Mouse (Mus musculus) gastrocnemius, adult 18-20 months (tissue): ENCODE results near the gene Cmip. TPM values are rescaled to one million over a fixed set of nuclear protein-coding genes. Genes with fewer than 3 reads are reported as not detected.
"Not testable (repeated sequence)": the region's sequence is repeated elsewhere in the genome, so short reads cannot be mapped to it uniquely, and the experiment has no call there.

ENCODE experiments used
- DNase-seq: peaks from one replicate; pipeline ENCODE4 v3.0.0; 2021; ENCODE audit warnings: low spot score
- total RNA-seq, 2 experiments: library from RNA; stranded (reverse); gene quantifications; 2 replicates each; pipeline ENCODE4 v1.2.3; 2021

Gene Cmip
- total RNA-seq, 2 experiments from 2014 or later, result 6.8 to 8.5 TPM

DNA sequence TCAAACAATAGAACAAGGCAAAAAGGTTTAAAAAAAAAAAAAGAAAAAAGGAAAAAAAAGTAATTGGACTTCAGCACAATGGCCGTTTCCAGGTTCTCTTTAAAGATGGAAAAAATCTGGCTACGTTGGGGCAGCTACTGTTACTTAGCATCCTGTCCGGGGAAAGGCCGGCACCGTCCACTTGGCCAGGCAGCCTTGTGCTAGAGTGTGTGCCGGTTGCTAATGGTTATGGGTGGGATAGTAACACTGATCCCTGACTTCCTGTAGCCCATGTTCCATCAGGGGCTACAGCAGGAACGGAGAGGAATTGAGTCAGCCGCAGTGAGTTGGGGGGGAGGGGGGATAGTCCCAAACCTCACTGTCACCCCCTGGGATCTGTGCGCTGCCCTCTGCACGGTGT, 155.4 kb downstream of the Cmip start:
- DNase-seq, result no peak

DNA sequence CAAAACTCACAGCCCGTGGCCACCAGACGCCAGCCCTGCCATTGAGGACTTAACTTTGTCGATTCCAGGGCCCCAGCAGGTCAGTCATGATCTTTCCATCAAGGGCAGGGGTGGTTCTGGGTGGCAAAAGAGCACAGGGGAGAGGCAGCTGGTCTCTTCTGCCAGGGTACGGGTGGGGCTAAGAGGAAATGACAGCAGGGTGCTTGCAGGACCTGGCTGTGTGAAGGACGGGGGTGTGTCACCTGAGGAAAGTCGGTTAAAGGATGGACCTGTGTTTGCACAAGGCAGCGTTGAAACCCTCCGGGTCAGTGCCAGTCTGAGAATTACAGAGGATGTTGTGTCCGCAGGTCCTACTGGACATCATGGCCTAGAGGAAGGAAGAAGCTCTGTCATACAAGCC, 161.0 kb downstream of the Cmip start:
- no peak for DNase-seq

DNA sequence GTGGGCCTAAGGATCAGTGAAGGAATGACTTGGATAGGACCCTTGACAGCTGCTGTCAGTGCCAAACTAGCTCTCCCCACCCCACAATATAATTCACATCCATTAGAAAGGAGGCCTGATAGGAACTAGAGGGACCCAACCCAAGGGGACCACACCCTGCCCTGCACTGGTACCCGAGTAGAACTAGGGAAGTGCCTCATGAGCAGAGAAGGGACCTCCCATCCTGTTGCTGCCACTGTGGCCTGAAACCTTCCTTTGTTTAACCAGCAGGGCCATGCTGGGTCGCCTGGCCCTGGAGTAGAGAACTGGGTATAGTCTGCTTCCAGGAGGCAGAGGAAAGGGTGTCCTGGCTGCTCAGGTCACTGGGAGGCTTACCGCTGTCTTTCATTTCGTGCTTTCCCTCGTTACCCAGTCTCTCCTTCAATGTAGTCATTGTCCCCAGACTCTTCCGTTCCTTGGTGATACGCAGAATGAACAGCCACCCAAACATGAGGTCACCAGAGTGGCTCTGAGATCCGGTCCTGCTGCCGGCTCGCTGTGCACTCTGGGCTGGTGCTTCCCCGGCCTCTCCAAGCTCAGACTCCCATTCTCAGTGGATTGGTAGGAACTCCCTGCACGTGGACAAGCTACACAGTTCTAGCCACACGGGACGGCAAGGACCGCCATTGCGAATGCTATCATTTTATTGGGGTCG, 164.1 kb downstream of the Cmip start:
- no peak for DNase-seq

DNA sequence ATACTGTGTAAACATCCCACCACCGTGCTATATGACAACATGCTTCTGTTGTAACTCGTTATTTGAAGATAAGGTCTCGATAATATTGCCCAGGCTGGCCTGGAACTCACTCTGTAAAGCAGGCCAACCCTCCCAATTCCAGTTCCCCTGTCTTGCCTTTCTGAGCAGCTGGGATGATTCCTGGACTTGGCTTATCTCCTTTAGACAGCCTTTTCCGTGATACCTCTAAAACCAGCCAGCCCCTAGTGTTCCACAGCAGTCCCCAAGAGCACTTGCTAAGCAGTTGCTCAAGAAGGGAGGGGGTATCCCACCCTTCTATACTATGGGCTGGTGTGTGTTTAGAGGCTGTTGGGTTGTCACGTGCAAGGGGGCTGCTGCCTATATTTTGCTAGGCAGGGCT, 165.0 kb downstream of the Cmip start:
- DNase-seq, result no peak

DNA sequence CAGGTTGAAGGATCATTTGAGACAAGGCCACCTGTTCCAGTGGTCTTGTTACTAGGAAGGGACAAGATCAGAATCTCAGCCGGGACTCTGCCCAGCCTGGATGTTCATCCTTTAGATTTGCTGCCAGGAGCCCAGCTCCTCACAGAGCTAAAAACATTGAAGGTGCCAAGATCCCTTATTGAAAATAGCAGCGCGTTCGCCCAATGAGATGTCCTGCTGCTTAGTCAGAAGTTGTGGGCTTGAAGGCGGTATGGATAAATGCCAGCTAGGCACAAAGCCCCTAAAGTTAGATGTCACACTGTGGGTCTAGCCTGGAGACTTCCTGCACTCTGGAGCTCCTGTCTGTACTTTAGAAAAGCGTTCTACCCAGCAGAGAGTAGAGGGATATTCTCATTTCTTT, 165.5 kb downstream of the Cmip start:
- DNase-seq, result no peak

DNA sequence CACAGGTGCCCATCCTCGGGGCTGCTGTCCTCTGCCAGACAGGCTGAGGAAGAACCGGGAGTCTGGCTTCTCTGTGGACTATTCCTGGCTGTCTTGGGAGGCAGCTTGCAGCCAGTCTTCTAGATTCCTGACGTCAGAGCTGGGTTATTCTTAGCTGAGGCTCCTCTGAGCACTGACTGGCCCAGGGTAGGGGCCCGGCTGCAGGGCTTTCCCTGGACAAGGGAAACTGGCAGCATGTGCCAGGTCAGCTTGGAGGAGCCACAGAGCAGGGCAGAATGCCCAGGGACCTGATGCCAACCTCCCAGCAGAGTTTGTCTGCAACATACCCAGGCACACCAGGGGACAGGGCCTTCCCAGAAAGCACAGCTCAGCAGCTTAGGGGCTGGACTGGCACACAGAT, 166.2 kb downstream of the Cmip start:
- peak; percentile 92 for DNase-seq

DNA sequence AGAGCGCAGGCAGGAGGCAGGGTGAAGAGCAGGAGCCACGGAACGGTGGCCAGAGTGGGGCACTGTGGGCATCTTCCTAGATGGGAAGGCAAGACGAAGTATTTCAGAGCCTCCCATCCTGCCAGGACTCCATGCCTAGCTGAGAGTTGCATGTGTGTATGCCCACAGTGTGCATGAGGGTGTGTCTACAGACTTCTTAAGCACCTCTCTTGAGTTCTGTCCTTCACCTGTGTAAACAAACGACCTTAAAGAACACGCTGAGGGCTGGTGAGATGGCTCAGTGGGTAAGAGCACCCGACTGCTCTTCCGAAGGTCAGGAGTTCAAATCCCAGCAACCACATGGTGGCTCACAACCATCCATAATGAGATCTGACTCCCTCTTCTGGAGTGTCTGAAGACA, 171.0 kb downstream of the Cmip start:
- DNase-seq, result not testable (repeated sequence)

DNA sequence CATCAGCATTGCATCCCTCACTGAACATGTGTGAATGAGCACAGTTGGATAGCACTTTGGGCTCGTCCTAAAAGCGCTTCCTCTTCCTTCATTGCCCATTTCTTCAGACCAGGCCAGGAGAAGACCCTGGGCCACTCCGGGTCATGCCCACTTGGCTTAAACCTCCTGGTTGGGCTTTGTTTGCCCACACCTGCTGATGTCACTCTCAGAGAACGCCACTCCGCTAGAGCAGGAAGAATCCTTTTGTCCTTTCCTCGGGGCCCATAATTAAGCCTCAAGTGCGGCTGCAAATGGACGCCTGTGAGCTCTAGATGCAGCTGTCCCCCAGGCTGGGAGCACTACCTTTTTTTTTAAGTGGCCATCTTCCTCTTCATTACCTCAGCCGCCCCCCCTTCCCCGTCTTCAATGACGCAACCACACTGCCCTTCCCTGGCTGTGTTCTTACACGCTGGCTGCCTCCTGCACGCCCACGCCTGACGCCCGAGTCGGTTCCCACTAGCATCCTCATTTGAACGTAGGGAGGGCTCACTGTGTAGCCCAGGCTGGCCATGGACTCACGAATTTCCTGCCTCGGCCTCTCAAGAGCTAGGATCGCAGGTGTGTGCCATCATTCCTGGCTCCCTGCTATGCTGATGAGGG, 171.8 kb downstream of the Cmip start:
- no peak for DNase-seq

DNA sequence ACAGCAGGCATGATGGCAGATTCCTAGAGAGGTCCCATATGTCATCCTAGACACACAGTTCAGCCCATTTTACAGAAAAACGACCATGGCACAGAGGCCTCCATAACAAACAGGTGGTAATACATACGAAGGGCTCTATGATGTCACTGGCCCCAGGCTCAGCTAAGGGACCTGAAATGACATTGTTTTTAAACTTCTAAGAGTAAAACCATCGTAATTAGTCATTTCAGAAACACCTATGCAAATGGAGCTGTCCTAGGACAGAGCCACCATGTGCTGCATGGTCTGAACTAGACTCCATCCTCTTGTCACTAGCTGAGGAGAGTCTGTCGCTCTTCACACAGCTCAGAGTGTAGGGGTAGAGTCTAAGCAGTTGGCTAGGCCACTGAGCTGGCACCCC, 173.8 kb downstream of the Cmip start:
- DNase-seq, result no peak

DNA sequence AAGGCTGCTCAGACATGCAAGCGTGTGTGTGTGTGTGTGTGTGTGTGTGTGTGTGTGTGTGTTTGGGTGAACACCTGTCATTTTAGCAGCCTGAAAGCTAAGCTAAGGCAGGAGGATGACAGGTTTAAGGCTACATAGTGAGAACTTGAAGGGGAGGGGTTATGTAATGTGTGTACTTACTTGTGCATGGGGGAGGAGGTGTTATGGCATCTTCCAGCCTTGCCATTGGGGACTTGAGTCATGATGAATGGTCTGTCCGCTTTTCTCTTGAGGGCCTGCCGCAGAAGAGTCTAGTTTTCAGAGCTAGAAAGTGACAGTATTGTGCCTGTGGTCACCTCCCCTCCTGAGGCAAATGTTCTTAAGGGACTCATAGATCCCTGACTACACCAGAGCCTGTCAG, 174.7 kb downstream of the Cmip start:
- DNase-seq, result no peak

DNA sequence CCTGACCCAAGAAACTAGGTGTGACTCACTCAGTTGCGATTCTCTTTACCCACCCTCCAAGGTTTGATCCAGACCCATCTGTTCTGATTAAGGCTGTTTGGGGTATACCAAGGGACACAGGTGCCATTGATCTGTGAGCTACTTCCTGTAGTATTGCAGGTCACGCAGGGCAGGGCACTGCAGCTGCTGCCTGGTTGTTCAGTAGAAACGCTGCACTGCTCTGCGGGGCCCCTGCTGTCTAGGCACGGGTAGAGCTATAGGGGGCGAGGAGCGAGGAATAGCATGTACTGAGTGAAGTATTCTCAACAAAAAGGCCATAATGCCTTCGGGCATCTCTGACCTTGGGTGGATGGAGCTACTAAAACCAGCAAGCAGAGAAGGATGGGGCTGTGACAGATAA, 175.2 kb downstream of the Cmip start:
- no peak for DNase-seq

DNA sequence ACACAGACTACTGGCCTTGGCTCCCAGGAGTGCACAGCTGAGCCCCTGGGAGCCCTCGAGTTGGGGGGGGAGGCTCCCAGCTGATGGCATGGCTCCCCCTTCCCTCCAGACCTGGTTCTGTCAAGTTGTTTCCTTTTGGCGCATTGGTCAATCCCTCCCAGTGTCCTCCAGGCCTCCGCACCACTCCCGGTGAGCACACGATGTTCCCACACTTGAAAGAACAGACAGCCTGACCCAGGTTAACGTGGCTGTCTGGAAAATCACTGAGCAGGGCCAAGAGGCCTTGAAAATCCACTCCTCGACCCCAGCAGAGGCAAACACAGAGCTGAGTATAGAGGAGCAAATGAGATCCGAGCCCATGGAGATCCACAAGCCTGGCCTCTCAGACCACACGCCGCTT, 177.1 kb downstream of the Cmip start:
- no peak for DNase-seq

DNA sequence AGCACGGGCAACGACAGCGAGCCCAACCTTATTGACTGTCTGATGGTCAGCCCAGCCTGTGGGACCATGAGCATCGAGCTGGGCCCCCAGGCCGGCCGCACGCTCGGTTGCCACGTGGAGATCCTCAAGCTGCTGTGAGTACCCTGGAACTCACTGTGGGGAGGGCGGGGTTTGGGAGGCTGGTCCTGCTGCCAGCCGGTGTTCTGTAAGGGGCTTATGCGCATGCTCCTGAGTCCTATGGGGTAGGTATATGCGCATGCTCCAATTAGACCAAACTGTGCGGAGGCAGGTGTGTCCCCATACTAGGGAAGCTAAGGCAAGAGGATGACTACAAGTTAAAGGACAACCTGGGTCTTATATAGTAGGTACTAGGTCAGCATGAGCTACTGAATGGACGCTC, 179.9 kb downstream of the Cmip start:
- no peak for DNase-seq

DNA sequence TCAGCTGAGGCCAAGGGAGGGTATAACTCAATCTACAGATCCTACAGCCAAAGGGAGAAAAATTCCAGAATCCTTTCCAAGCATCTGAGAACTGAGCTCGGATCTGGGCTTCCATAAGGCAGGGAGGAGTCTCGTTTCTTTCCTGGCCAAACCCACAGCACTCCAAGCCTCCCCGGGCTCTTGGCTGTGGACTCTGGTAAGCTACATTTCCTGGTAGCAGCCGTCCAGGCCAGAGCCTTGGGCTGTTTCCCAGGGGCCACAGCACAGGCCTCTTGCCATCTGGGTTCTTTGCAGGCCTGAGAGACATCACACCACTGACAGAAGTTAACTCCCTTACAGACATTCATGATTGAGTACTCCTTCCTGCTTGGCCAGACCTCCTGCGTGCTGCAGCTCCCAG, 180.8 kb downstream of the Cmip start:
- peak; percentile 50 for DNase-seq

DNA sequence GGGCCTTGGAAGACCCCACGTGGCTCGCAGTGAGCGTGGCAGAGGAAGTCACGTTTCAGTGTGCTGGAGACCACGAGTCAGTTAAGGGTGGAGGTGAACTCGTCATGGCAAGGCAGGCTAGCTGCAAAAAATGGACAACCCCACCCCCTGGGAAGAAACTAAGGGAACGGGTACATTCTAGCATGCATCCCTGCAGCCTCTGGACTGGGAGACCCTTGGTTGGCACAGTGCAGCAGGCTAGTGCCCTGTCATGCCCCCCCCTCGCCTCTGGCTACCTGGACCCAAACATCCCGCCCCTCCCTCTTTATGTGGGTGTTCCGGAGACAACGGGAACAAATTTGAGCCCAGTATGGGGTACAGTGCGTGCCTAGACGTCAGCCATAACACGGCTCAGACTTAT, 183.5 kb downstream of the Cmip start:
- no peak for DNase-seq

DNA sequence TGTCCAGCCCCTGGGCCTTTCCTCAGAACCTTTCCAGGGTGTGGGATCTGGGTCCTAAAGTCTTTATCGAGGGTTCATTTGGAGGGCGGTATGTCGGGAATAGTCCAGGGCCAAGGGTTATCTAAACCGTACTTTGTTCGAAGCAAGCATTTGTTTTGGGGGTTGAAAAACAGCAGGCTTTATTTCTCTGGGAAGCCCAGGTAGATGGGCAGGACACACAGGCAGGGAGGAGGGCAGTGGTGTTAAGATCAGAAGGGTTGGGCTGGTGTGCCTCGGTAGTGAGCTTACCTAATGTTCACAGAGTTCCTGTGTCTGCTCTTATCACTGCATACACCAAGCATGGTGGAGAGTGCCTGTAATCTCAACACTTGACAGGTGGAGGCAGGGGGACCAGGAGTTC, 183.9 kb downstream of the Cmip start:
- no peak for DNase-seq

DNA sequence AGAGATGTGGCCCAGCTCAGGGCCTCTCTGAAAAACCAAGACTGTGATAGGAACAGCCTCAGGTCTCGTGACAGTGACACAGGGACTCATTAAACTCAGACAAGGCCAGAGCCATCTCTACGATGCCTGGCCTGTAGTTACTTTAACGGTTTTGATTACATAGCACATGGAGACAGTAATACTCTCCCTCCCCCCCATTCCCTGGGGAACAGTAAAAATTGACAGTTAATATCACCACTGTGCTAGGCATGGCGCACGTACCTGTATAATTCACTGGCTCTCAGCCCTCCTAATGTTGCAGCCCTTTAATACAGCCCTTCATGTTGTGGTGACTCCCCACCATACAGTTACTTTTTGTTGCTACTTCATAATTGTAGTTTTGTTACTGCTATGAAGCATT, 188.6 kb downstream of the Cmip start:
- no peak for DNase-seq

DNA sequence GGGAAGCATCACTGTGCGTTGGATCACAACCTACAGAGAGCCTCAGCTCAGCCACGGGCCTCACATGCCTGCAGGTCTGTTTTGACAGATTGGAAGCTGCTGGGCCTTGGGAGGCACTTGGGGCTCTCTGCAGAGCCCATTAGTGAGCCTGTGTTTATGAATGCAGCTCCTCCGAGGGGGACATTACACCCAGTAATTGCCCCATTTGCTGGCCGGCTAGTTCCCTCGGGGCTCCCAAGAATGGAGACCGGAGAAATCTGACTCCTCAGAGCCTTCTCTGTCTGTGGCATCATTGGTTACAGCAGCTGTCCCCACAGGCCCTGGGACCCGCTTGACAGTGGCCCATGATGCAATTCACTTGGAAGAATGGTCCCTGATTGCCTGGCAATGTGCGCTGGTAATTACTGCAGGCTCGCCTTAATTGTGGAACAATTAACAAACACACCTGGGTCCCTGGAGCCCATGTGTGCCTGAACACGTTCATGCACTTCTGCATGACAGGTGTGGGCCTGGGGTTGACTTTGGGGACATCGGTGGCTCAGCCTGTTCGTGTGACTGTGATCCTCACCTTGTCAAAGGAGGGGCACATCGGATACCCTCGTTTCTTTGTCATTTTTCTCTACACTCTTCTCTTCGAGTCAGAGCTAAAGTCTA, 189.6 kb downstream of the Cmip start:
- no peak for DNase-seq

DNA sequence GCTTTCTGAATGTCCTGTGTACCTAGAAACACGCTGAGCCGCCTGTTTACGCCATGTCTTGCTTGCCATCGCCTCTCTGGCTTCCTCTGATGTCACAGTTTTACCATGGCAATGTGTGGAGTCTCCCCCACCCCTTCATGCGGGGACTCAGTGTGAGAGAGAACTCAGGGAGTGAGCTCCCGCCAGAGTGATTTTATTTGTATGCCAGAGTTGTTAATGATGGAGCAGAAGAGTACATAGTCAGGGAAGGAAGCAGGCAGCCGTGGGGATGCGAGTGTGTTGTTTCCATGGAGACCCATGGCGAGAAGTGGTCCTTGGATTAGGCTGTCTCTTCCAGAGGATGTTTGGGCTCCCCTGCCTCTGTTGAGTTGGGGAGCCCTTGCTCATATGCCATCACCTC, 194.2 kb downstream of the Cmip start:
- no peak for DNase-seq

DNA sequence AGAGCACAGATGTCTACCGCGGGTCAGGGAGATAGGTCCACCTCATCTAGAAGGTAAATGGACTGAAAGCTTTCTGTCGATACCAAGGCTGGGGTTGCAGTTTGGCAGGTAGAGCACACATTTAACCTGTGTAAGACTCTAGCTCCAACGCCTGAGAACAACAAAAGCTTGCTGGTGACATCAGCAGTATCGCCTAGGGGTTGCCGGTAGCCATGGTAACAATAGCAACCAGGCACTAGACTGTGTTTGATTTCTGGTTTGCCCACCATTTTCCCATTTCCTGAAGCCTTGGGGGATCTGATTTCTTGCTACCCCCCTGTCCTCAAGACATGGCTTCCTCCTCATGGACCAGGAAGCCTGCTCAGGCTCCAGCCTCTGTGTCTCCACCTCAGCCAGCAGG, 197.1 kb downstream of the Cmip start:
- no peak for DNase-seq

DNA sequence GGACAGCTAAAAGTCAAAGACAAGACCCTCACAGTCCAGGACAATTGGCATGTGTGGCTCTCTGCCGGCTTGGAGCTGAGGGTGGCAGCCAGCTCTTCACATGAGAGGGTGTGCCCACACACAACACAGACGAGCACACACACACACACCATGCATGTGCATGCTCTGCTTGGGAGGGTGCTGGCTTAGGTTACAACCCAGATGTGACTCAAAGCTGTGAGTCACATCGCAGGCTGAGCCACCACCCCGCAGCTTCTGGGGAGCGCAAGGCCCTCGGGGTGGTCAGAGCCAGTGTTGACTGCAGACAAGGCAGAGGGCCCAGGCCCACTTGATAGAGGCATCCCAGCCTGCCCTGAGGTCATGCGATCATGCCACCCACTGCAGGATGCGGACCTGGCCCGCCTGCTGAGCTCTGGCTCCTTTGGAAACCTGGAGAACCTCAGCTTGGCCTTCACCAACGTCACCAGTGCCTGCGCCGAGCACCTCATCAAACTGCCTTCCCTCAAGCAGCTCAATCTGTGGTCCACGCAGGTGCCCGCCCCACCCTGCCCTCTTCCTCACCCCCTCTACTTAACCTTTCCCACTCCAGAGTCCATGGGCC, 197.8 kb downstream of the Cmip start:
- DNase-seq, result peak; percentile 7

DNA sequence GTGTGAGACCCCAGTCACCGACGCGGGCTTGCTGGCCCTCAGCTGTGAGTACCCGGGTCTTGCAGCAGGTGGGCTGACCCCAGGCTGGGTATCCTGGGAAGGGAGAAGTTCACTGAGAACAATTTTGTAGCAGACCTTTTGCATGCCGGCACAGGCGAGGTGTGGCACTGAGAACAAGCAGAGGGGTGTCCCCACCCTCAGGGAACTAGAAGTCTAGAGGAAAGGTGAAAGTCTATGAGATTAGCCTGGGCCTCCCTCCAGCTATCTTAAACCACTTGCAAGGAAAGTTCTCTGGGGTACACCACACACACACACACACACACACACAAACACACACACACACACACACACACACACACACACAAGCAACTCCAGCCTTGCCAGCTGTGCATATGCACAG, 198.8 kb downstream of the Cmip start:
- no peak for DNase-seq

DNA sequence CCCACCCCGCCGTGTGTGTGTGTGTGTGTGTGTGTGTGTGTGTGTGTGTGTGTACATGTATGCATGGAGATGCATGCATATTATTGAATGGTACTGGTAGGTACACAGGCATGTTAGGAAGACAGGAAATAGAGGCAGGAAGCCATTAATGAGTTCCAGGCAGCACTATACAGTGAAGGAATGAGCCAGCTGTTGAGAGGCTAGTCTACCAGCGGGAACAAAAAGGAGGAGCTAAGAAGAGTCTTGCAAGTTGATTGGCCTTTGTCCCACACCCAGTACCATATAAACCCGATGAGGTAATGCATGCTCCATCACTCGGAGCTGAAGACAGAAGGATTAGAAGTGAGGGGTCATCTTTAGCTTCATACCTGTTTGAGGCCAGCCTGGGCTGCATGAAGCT, 201.6 kb downstream of the Cmip start:
- no peak for DNase-seq
